Mouse (Mus musculus) gastrocnemius, adult 8-10 months (tissue): Measurements from ENCODE around the gene Cma2. TPM values are rescaled to one million over a fixed set of nuclear protein-coding genes. Genes with fewer than 3 reads are reported as not detected.
"Not testable (repeated sequence)": the region's sequence is repeated elsewhere in the genome, so short reads cannot be mapped to it uniquely, and the experiment has no call there.

ENCODE experiments used
- DNase-seq, 2 experiments: peaks; one replicate each; pipeline ENCODE4 v3.0.0; 2022; ENCODE audit warnings: low spot score in 2 of 2
- total RNA-seq, 4 experiments: library from RNA; stranded (reverse); gene quantifications; 2 replicates each; pipeline ENCODE4 v1.2.4; 2022

Gene Cma2
- total RNA-seq = not detected

DNA sequence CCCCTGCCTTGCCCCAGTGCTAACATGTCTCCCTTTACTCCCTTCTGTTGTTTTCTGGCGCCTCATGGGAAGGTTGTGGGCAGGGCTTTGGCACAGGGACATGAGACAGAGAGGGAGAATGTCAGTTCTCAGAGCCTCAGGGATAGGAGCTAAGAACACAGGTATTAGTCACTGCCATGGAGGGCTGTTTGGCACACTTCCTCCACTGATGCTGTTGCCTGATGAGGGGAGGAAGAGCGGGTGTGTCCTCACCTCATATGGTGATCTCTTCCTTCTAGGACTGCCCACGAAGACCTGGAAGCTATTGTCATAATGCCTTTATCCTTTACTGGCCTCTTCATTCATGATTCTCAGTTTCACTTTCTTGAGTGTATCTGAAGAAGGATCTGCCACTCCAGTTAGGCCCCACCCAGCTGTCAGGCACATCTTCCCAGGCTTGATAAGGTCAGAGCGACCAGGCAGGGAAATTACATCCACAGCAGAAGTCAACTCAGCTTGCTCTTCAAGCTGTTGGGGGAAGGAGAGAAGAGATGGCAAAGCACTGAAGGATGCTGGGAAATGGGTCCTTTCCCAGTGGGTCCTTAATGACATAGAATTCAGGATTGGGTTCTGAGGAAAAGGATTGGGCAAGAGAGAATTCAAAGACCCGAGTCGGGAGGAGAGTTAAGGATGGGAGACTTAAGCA is at the start of gene Cma2:
Gene Cma2 (plus strand): TSS at position 635 of the 685 bp plus-strand sequence.
- no peak for DNase-seq

DNA sequence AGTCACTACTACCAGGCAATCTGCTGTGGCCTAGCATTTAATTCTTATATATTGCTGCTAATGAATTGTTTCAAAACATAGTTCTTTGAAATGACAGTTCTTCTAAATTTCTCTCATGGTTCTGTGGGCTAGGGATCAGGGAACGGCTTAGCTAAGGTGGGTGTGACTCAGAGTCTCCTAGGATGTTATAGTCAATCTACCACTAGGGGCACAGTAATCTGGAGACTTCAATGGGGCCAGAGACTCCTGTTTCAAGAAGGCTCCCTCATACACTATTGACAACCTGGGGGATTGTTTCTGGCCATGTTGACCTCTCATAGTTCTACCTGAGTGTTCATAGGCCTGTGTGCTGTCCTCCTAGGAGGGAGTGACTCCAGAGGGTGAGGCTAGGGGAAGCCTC is 45.3 kb upstream of the Cma2 start:
- DNase-seq = no peak

DNA sequence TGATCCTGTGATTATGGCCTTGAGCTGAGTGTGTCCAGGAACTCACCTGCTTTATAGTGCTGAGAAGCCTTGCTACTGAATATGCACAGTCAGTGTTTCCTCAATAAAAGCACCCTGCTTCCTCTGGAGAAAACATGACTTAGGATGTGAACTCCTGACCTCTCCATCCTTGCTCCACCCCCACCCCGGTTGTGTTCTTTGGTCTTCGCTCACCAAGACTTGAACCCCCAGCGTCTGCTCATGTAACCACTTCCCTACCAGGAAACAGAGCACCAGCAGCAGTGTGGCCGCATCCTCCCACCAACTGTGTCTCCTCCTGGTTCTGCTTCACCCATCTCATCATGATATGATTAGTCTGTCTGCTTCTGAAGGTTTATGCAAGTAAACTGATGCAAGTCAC is 37.4 kb upstream of the Cma2 start:
- no peak for DNase-seq

DNA sequence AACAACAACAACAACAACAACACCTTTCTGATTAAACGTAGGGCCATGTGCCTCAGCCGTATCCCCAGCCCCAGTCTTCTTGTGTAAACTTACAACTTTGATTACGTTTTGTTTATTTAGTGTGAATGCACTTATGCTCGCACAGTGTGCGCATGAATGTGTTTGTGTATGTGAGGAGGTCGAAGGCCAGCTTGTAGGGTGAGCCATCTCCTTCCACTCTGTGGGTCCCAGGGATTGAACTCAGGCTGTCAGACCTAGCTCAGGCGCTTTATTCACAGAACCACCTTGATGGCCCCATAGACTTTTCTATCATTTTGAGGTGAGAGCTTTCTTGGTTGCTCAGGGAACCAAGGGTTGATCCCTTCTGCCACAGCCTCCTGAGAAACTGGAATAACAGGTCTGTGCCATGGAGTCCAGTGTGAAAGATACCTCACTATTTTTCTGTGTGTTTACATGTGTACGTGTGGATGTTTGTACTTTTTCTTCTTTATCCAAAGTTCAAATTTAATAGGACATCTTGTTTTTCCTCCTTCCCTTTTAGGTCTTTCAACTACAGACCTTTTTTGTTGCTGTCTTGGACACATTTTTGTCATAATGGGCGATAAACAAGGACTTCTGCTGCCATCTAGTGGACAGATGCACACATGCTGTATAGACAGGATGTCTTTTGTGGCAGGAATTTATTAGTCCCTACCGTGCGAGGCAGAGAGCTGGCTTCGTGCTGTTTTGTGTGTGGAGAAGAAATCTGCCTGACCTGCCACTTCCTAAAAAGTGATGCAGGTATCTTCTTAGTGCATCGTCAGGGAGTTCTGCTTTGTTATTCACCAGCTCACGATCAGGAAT is 32.3 kb upstream of the Cma2 start:
- peak; percentile 40 to 50 for DNase-seq

DNA sequence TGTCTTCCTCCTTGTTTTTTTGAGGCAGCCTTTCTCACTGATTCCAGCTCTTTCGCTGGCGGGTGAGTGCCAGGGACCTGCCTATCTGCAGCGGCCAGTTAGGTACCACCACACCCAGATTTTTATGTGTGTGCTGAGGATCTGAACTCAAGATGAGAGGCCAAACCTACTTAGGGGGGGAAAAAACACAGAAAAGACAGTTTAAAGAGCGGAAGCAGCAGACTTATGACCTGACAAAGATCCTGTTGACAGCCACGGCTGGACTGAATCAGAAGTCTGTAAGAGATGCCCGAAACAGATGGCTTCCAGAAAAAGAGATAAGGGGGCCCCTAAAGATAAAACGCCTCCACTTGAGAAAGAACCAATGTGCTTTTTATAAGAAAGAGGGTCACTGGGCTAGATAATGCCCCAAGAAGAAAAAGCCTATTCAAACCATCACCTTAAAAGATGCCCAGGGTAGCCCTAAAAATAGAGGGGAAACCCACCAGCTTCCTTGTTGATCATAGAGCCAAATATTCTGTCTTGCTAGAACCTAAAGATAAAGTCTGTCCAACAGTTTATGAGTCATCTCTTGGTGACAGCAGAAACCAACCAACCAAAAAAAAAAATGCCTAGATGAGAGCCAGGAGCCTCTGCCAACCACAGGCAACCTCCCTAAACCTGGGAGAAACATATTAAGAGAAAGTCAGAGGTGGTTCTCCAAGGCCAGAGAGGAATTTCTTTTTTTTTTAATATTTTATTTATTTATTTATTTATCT is 28.1 kb upstream of the Cma2 start:
- no peak for DNase-seq

DNA sequence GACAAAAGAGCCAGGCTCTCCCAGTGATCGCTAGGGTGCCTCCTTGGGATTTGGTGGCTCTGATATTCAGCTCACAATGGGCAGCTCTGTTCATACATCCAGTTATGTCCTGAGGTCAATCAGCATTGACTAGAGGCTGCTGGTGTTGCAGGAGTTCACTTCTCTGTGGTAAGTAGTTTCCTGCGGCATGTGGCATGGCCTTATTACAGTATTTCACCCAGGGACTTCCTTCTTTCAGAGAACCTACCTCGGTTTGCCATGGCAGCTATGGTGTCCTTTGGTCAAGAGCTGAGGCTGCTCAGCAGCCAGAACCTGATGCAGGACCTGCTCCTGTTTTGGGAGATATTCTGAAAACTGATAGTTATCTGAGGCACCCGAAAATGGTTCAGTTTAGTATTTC is 23.9 kb upstream of the Cma2 start:
- no peak for DNase-seq

DNA sequence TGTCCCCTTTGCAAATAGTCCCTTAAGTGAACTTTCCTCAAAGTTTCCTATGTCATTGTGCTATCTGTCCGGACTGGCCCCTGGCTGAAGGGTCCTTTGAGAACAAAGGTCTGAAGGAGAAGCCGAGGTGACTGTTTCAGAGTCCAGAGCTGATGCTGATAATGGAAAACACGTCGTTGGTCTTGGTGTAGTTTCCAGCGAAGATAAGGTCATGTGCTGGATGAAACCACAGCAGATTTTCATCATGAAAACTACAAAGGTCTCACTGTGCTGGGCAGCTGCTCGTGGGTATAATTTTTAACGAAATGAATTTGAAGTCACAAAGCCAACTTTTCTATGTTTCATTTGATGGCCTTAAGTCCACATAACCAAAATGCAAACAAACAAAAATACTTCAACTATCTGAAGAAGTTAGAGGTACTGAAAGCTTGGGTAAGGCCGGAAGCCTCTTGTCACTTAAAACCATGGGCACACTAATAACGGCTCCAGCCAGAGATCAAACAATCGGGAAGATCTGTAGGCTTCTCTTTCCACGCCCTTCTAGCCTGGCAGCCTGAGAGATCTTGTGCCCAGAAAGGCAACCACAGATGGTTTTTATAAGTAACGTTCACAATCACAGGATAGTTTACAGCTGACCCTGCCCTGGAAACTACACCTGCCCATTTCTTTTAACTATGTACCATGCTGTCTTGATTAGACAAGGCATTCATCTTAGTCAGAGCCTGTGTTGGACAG is 21.4 kb upstream of the Cma2 start:
- DNase-seq = no peak

DNA sequence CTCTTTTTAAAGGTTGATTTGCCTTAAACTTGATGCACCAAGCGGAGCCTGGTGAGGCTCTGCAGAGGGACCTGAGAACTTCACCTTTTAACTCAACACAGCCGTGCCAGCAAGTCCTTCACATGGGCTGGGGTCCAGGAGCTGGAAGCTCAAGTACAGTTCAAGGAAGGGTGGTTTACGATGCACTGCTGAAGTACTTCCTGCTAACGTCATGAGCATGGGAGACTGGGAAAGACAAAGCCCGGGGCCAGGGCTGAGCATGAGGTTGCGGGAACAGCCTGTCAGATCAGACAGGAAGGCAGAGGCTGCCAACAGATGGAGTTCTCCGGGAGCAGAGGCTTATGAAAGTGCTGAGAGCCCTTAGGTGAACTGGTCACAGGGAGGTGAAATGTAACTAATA is 17.2 kb upstream of the Cma2 start:
- no peak for DNase-seq

DNA sequence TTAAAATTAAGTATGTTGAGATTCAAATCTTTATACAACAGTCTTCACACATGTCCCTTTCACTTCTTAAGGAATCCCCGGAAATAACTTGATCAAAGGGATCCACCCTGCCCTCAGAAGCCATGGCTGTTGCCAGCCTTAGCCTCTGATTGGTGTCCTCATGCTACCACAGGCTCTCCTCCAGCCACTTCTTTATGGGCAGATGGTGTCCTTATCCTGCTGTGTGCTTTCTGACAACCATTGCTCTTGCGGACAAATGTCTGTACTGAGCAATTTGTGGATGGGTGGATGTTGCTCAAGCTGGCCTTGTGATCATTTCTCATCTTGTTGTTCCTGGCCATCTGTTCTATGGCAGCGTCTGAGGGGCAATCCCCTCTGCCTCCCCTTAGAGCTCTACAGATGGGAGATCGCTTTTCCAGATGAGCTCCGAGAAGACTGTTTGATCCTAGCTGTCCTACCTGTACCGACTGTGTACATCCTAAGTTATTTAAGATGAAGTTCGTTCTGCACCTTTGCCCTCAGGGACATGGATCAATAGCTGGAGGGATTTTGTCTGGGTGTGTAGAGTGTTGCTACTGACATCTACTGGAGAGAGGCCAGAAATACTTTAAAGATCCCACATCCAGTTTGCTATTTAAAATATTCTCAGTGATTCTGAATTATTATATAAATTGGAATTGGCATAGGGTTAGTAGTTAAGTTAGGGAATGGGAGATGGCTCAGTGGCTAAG is 10.5 kb upstream of the Cma2 start:
- DNase-seq = no peak

DNA sequence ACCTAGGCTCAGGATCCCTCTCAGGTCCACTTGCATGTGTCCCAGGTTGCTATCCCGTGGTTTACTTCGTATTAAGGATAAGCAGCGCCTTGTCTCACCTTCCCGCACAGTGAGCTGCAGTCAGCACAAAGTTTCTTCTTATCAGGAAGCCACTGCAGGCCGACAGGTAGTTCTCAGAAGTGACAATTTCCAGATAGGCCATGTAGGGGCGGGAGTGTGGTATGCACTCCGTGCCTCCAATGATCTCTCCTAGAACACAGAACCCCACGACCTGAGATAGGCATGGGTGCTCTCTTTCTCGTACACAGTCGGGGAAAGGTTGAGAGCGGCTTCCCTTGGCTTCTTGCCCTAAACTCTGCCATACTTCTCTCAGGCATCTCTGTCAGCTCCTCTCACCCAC is 7.2 kb upstream of the Cma2 start:
- no peak for DNase-seq

DNA sequence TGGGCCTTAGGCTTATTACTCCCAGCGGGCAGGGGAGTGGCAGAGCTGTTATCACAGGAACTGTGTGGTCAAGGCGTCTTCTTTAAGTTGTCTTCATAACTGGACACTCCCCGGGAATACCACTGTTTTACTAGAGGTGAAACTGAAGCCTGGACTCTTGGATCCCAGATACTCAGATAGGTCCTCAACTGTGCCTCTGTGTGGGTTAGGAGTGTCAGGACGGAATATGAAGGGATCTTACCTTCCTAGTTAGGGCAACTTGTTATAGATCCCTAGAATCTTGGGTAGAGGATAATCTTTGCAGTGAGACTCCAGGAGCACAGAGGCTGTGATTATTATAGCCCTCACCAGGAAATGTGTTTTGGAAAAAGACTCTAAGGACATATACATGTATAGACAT is 6.2 kb upstream of the Cma2 start, which contains the start of gene Cma1:
Gene Cma1 (minus strand): TSS at position 101 of the 400 bp plus-strand sequence.
- DNase-seq = no peak

DNA sequence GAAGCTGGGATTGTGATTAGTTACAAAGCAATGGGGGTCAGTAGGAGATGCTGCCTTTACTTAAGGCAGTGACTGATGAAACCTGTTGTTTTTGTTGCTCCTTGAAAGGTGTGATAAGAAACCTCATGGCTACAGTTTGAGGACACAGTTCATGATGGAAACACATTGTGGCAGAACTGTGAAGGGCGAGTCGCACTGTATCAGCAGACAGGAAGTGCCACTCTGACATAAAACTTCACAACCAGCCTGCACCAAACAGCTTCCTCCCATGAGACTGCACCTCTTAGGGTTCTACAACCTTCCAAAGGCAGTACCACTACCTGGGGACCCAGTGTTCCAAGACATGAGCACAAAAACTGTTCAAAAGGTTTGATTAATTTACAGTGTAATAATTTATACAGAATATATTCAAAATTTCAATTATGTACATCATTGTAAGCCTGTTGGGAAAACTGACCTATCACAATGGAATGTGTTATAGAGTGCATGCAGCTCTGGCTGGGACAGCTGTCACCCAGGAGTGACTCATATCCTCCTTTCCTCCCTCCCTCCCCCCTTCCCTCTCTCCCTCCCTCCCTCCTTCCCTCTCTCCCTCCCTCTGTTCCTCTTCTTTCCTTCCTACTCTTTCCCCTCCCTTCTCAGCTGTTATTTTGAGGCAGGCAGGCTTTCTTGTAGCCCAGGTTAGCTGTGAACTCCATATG is 4.4 kb upstream of the Cma2 start:
- no peak for DNase-seq

DNA sequence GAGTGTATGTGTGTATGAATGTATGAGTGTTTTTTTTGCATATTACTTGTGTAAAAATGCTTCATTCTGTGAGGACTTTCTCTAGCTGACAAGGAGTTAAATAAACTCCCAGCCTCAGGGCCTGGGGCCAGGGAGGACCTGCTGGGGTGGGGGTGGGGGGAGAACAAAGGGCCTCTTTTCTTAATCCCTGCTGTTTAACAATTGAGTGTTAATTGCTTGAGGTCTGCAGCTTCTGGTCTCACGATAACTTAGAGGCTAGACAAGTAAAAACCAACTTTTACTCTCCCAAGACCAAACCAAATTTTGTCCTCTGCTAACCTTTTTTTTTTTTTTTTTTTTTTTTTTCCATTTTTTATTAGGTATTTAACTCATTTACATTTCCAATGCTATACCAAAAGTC is 12.5 kb downstream of the Cma2 start:
- no peak for DNase-seq

DNA sequence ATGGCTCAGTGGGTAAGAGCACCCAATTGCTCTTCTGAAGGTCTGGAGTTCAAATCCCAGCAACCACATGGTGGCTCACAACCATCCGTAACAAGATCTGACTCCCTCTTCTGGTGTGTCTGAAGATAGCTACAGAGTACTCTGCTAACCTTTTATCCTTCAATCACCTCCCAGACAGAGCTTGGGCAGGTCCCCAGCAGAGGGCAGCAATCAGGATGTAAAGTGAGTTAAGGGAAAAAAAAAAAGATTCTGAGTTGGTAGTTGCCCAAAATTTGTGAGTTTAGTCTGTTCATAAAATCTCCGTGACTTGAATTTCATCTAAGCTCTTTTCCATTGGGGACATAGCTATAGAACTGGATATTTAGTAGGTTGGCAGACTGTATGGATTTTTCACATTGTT is 13.1 kb downstream of the Cma2 start:
- not testable (repeated sequence) for DNase-seq

DNA sequence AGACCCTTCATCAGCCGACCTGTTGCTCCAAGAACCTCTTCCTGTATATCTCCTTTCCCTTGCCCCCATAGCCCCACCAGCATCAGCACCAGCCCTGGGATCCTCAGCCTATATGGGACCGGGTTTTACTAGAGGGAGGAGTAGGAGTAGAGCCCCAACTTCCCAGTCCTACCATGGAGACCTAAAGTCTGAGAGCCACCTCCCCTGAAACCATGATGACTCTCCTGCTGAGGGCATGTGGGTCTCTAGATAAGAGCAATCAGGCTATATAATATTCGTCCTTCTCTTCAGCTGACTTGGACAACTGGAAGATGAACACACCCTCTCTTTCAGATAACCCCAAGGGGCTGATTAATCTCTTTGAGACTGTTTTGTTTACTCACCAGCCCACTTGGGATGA is 36.7 kb downstream of the Cma2 start:
- not testable (repeated sequence) for DNase-seq

DNA sequence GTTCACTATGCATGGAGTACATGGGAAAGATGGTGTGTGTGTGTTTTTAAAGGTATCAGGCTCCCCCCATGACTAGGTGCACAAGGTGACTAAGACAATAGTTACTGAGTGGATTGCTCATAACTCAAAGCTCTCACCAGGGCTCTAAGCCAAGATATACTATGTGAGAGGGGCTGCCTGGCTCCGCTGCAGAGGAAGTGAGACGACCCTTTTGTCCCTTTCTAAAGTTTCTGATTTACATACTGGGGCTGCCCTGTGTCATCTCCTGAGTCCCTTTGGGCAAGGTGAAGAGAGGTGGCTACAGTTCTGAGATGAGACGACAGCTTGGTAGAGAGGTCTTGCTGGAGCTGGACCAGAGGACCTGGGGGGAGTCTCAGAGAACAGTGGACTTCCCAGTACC is 62.4 kb downstream of the Cma2 start:
- DNase-seq = no peak

DNA sequence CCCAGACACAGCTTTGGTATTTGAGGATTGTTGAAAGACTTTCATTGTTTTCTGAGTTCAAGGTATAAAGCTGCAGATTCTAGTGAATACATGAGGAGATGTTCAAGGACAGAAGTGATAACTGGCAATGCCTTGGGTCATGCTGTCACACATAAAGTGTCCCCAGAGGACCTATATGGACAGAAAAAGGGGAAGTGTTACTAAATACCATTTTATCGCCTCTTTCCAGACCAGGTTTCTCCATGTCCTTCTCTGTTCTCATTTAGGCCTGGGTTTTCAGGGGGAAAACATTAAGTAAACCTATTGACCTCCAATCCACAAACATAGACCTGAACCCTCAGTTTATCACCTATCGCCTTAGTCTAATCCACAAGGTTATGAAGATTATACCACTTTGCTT is 63.1 kb downstream of the Cma2 start:
- DNase-seq = no peak

DNA sequence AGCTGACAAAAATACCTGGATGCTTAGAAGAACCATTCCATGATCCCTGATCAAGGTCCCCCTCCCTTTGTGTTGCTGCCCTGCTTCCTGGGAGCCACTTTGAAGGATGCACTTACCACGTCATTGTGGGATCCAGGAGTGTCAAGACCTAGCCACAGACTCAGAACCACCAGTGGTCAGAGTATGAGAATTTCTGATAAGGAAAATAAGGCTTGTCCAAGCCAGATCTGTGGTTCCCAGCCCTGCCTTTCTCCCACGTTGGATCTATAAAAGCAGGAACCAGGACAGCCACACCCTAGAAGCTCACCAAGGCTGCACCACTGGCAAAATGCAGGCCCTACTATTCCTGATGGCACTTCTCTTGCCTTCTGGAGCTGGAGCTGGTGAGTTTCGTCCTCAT is 66.9 kb downstream of the Cma2 start, which contains the start of gene Mcpt1:
Gene Mcpt1 (plus strand): TSS at position 301 of the 400 bp plus-strand sequence.
- DNase-seq = not testable (repeated sequence)

DNA sequence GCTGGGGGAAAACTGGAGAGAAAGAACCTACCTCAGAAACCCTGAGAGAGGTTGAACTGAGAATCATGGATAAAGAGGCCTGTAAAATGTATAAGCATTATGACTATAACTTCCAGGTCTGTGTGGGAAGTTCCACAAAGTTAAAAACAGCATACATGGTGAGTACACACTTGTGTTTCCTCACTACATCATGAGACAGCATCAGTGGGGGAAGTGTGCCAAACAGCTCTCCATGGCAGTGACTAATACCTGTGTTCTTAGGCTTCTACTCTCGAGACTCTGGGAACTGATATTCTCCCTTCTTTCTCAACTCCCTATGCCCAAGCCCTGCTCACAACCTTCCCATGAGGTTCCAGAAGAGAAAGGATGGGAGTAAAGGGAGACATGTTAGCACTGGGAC is 68.7 kb downstream of the Cma2 start:
- DNase-seq = no peak

DNA sequence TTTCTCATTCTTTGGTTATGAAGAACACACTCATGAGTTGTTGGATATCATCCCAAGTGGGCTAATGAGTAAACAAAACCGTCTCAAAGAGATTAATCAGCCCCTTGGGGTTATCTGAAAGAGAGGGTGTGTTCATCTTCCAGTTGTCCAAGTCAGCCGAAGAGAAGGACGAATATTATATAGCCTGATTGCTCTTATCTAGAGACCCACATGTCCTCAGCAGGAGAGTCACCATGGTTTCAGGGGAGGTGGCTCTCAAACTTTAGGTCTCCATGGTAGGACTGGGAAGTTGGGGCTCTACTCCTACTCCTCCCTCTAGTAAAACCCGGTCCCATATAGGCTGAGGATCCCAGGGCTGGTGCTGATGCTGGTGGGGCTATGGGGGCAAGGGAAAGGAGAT is 70.5 kb downstream of the Cma2 start:
- DNase-seq = not testable (repeated sequence)
